Mouse (Mus musculus) lung, postnatal 0 days (tissue): Measurements from ENCODE around the gene Cited2. TPM values are rescaled to one million over a fixed set of nuclear protein-coding genes. Genes with fewer than 3 reads are reported as not detected.

Experiments
- ATAC-seq: fragments of 200-750 bp; cut with Nextera tagmentation; 2 replicates; pipeline ENCODE4 v1.8.0; 2017; ENCODE audit warnings: moderate library complexity
- DNase-seq: peaks from one replicate; pipeline ENCODE4 v3.0.0-alpha.2; 2016; ENCODE audit warnings: low spot score
- H3K27ac ChIP-seq: fragments of 300-500 bp; sonication (generic); 2 replicates; pipeline ENCODE4 v1.5.1; 2014; ENCODE audit warnings: antibody characterized with exemption, mild to moderate bottlenecking, low read length, mixed read lengths
- H3K27me3 ChIP-seq: fragments of 300-500 bp; sonication (generic); replicated peaks from 2 replicates; pipeline ENCODE4 v1.6.1; 2014; ENCODE audit warnings: low read length, mixed read lengths; ENCODE audit not compliant: insufficient read depth
- H3K36me3 ChIP-seq: fragments of 300-500 bp; sonication (generic); 2 replicates; pipeline ENCODE4 v1.6.1; 2014; ENCODE audit warnings: low read length, mixed read lengths; ENCODE audit not compliant: insufficient read depth
- H3K4me1 ChIP-seq: fragments of 300-500 bp; sonication (generic); 2 replicates; pipeline ENCODE4 v1.6.1; 2014; ENCODE audit warnings: antibody characterized with exemption, low read depth, low read length, mixed read lengths; ENCODE audit not compliant: insufficient read depth
- H3K4me2 ChIP-seq: fragments of 300-500 bp; sonication (generic); replicated peaks from 2 replicates; pipeline ENCODE4 v1.6.1; 2014; ENCODE audit warnings: low read depth, mild to moderate bottlenecking, low read length, moderate library complexity, mixed read lengths
- H3K4me3 ChIP-seq: fragments of 300-500 bp; sonication (generic); 2 replicates; pipeline ENCODE4 v1.5.1; 2014; ENCODE audit warnings: low read depth, low read length
- H3K9ac ChIP-seq: fragments of 300-500 bp; sonication (generic); replicated peaks from 2 replicates; pipeline ENCODE4 v1.6.1; 2014; ENCODE audit warnings: low read depth, mild to moderate bottlenecking
- H3K9me3 ChIP-seq: fragments of 300-500 bp; sonication (generic); 2 replicates; pipeline ENCODE4 v1.6.1; 2016; ENCODE audit warnings: low read length, mixed read lengths
- CTCF ChIP-seq: IDR thresholded peaks from 2 replicates; pipeline ENCODE4 v1.5.1; 2016; ENCODE audit warnings: antibody characterized with exemption, mild to moderate bottlenecking
- EP300 ChIP-seq: IDR thresholded peaks from 2 replicates; pipeline ENCODE4 v1.6.1; 2016; ENCODE audit warnings: antibody characterized with exemption, mild to moderate bottlenecking, control low read depth
- WGBS: fragments of 180-500 bp; shearing (Covaris S2); extraction: QIAGEN DNeasy Blood & Tissue Kit; methylation state at CpG from one replicate; pipeline ENCODE4 v1.1.7; 2014; 5-methylcytosine and 5-hydroxymethylcytosine counted together
- polyA plus RNA-seq: library from polyadenylated mRNA; unstranded; fragments of >200 nt; fragmentation: Nextera tagmentation; extraction: Ambion mirVana; gene quantifications from 2 replicates; pipeline ENCODE4 v1.2.1, GENCODE M21; 2015

Gene Cited2
- polyA plus RNA-seq, 1 experiment from 2014 or later = 57.9 TPM

DNA sequence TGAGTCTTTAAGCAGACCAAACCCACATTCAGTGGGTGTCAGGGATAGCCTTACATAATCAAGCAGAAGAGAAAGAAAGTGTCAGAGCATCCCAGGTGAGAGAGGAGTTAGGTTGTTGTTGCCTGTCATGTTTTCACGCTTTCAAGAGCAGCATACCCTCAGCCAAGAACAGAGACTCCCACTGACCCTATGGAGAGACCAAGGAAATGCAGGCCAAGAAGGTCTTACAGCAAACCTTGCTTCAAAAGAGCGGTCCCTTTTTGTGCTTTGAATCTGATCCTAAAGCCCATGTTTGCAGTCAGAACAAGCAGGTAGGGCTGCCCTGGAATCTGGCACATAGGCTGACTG, 3.3 kb downstream of the Cited2 start:
- Histone ChIP-seq H3K27me3 (no peaks in the 10 kb centered on the region), H3K27ac (peak overlapping the region; percentile 43), H3K4me2 (peak overlapping the region; percentile 83), H3K9me3 (no peaks in the 10 kb centered on the region), H3K36me3 (no peaks in the 10 kb centered on the region), H3K4me1 (no peaks in the 10 kb centered on the region; the same call in 1 of the 2 replicates), H3K4me3 (peak overlapping the region; percentile 5; the same call in 1 of the 2 replicates), H3K9ac (no peak overlapping the region)
- TF ChIP-seq EP300 (no peak), CTCF (peak; percentile 10; the same call in 1 of the 2 replicates)
- ATAC-seq (no peak), DNase-seq (no peak)
- WGBS = 46% methylated on average over 2 of the region's 2 CpGs

DNA sequence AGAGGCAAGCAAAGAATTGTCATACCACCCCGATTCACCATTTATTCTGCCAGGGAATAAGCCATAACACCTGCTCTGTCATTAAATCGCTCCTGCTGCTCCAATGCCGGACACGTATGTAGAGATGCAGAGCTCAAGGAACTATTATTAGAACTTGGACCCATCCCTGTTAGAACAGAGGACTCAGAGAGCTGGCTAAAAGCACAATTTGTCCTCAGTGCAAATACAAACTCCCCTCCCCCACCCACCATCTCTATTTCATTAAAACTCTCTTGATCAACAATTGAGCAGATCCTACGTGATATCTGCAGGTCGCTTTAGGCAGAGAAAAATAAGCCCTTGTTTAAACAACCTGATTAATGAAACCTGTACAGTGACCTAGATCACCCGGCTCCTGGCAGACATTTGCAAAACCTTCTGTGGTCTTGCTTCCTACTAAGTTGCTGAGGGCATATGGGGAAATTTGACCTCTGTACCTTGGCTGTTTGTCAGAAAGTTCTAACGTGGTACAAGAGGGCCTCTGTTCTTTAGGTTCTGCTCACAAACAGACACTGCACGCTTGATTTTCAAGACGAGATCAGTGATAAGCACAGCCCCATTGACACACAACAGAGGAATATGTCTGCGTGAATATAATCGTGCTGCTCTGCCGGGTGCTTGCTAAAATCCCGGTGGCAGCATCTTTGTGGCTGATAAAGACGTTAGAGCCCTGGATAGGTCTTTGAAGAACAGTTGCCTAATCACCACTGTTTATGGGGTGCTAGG, 4.3 kb downstream of the Cited2 start:
- 7% methylated on average over 15 of the region's 15 CpGs for WGBS
- Histone ChIP-seq H3K36me3 (no peaks in the 10 kb centered on the region), H3K27ac (no peak overlapping the region; the same call in 1 of the 2 replicates)

GRCm38 (mm10) chr10:17727926-17728279, 4.9 kb downstream of the Cited2 start:
- Histone ChIP-seq H3K4me2 (no peak overlapping the region), H3K27me3 (no peaks in the 10 kb centered on the region), H3K27ac (no peak overlapping the region; the same call in 1 of the 2 replicates), H3K36me3 (no peaks in the 10 kb centered on the region), H3K9me3 (no peaks in the 10 kb centered on the region), H3K4me3 (no peak overlapping the region), H3K4me1 (no peaks in the 10 kb centered on the region; the same call in 1 of the 2 replicates), H3K9ac (no peak overlapping the region)
- peak; percentile 93 for DNase-seq
- WGBS = 3% methylated on average over 5 of the region's 5 CpGs
- TF ChIP-seq CTCF = peak; percentile 65
- peak; percentile 8; the same call in 1 of the 2 replicates for TF ChIP-seq EP300
- peak; percentile 5; the same call in 1 of the 2 replicates for ATAC-seq

More for the DNA sequence above, 4.3 kb downstream of the Cited2 start:
- Histone ChIP-seq H3K9me3 (no peaks in the 10 kb centered on the region), H3K4me3 (peak overlapping the region; percentile 5; the same call in 1 of the 2 replicates), H3K4me1 (no peaks in the 10 kb centered on the region; the same call in 1 of the 2 replicates), H3K9ac (no peak overlapping the region), H3K4me2 (peak overlapping the region; percentile 83), H3K27me3 (no peaks in the 10 kb centered on the region)
- DNase-seq = peak; percentile 67
- ATAC-seq = 0 out of 2 replicates have a peak, but pooled peaks have one; percentile 4
- TF ChIP-seq EP300 (peak; percentile 48), CTCF (no peak)

DNA sequence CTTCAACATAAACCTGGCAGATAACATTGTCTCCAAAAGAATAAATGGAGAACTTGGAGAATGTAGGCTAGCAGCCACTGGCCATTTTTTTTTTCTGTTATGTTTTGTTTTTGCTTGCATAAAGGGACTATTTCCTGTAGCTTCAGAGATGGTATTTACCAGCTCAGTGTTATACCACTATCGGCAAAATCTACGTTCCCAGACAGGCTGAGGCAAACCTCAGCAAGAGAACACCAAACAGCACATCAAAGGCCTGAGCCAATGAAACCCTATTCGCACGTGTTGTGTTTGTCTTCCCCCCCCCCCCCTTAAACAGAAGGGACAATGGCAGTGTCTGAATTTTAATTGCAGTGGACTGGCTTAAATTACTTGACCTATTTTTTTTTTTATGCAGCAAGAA, 5.7 kb downstream of the Cited2 start:
- no peaks in the 10 kb centered on the region; the same call in 1 of the 2 replicates for H3K4me1 ChIP-seq
- ATAC-seq (no peak), DNase-seq (no peak)
- H3K4me2 ChIP-seq = no peak overlapping the region
- no peak overlapping the region for H3K27ac ChIP-seq
- no peak overlapping the region for H3K9ac ChIP-seq
- no peaks in the 10 kb centered on the region for H3K27me3 ChIP-seq
- no peak overlapping the region for H3K4me3 ChIP-seq
- H3K36me3 ChIP-seq = no peaks in the 10 kb centered on the region
- TF ChIP-seq EP300 (no peak), CTCF (no peak)
- no peaks in the 10 kb centered on the region for H3K9me3 ChIP-seq
- 16% methylated on average over 4 of the region's 4 CpGs for WGBS

- Histone ChIP-seq H3K27ac (no peak overlapping the region), H3K4me3 (no peak overlapping the region), H3K9ac (no peak overlapping the region), H3K27me3 (no peaks in the 10 kb centered on the region), H3K4me2 (no peak overlapping the region), H3K4me1 (no peaks in the 10 kb centered on the region; the same call in 1 of the 2 replicates), H3K36me3 (no peaks in the 10 kb centered on the region), H3K9me3 (no peaks in the 10 kb centered on the region)
- ATAC-seq = no peak
- no peak for DNase-seq
- no peak for TF ChIP-seq EP300
- no peak for TF ChIP-seq CTCF
- WGBS = 35% methylated on average over 6 of the region's 6 CpGs
These were observed 6.5 kb downstream of the Cited2 start for GRCm38 (mm10) chr10:17729476-17729875.

GRCm38 (mm10) chr10:17733057-17733456, 10.0 kb downstream of the Cited2 start:
- H3K4me3 ChIP-seq = no peak overlapping the region
- H3K4me2 ChIP-seq = no peak overlapping the region
- no peaks in the 10 kb centered on the region for H3K36me3 ChIP-seq
- DNase-seq = peak; percentile 93
- WGBS = 24% methylated on average over 4 of the region's 4 CpGs
- H3K4me1 ChIP-seq = no peaks in the 10 kb centered on the region
- no peak for ATAC-seq
- no peaks in the 10 kb centered on the region for H3K27me3 ChIP-seq
- H3K9ac ChIP-seq = no peak overlapping the region
- TF ChIP-seq EP300 (no peak), CTCF (peak; percentile 93)
- H3K27ac ChIP-seq = no peak overlapping the region
- H3K9me3 ChIP-seq = no peaks in the 10 kb centered on the region
